Mouse (Mus musculus): Measurements from ENCODE around the gene Traf3. TPM values are rescaled to one million over a fixed set of nuclear protein-coding genes. Genes with fewer than 3 reads are reported as not detected.

Gene Traf3
- total RNA-seq, 2 experiments from 2014 or later: 9.9 to 21.2 TPM

DNA sequence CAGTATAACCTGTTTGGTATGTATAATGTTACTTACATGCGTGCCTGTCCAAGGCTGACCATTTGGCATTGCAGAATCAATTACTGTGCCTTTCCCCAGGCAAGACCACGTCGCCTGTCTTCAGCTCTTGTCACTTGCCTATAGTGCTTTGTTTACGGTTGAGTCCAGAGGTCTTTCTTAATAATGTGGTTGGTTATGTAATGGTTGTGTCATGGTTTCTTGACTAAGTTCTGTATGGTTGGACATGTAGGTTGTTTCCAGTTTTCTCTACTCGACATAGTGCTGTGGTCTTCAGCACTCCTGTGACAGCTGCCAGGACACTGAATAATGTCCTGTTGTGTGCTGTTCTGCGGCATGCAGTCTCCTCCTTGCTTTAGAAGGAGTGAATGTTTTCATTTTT, 26.6 kb downstream of the Traf3 start:
- peak; percentile 90 for ATAC-seq (ENCODE audit: poor library complexity, severe bottlenecking)

- ATAC-seq (ENCODE audit: poor library complexity, severe bottlenecking): peak; percentile 16
Measured at GRCm38 (mm10) chr12:111193331-111193730, 27.2 kb downstream of the Traf3 start.

DNA sequence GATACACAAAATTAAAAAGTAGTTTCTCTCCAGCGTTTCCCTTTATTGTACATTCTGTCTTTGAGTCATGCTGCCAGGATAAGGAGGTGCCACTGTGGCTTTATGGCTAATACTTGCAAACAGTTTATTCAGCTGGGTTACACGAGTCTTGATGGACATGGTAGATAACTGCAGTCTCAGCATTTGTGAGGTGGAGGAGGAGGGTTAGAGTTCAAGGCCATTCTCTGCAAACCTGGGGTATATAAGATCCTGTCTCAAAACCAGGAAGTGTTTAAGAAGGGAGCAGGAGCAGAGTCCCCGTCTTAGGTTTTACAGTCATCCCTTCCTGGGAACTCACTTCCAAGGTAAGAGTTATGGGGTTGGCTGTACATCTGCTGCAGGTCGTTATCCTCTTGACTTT, 30.4 kb downstream of the Traf3 start:
- no peak for ATAC-seq (ENCODE audit: poor library complexity, severe bottlenecking)

DNA sequence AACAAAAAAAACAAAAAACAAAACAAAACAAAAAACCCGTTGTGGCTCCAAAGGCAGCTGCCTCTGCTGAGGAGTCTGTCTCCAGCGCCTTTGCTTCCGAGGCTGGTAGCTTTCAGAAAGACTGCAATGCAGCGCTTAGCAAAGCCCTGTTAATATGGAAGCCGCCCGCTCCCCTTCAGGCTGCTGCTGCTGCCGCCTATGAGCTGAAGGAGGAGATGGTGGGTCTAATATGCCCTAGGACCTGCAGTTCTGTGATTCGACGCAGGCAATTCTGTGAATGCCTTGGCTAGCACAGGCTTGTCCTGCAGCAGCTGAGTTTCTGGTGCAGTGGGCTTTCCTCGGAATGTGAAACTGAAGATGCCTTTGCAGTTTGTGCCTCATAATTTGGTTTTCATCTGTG, 36.9 kb downstream of the Traf3 start:
- ATAC-seq (ENCODE audit: poor library complexity, severe bottlenecking): no peak

- ATAC-seq (ENCODE audit: poor library complexity, severe bottlenecking): no peak
Measured at GRCm38 (mm10) chr12:111203945-111204344, 37.8 kb downstream of the Traf3 start.

DNA sequence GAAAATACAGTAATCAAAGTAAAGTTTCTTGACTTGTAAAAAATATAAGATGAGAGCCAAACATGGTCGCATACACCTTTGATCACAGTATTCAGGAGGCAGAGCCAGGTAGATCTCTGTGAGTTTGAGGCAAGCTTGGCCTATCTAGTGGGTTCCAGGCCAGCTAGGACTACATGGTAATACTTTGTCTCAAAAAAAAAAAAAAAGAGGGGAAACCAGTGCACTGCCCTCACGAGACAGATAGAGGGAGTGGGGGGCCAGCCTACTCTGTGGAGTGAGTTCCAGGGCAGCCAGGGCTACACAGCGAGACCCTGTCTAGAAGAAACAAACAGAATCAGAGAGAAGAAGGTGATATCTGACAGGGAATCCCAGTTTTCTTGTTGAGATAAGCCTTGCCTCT, 41.5 kb downstream of the Traf3 start:
- ATAC-seq (ENCODE audit: poor library complexity, severe bottlenecking): no peak

GRCm38 (mm10) chr12:111211729-111212128, 45.6 kb downstream of the Traf3 start:
- ATAC-seq (ENCODE audit: poor library complexity, severe bottlenecking): no peak

GRCm38 (mm10) chr12:111218867-111219266, 52.7 kb downstream of the Traf3 start:
- no peak for ATAC-seq (ENCODE audit: poor library complexity, severe bottlenecking)

DNA sequence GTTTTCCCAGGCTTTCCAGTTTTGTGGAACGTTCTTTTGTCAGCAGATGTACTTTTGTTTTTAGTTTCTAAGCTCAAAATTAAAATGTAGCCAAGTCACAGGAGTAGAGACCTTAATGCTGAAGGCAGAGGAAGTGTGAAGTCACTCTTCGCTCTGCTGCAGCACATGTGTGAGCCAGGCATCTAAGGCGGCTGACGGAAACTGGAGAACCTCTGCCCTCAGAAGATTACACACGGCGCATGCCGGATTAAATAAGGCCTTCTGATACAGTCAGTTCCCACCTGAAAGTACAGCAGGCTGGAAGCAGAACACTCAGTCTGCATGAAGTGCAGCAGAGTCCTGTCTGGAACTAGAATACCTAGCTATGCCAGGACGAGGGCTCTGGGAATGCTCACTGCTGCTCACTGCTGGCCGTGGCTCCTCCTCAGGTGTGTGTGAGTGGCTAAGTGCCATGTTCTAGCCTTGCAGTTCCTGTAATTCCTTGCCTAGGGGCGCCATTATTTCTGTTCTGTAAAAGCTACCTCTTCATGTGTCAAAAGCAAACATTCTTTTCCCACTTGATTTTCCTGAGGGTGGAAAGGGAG, 59.1 kb downstream of the Traf3 start:
- ATAC-seq (ENCODE audit: poor library complexity, severe bottlenecking): no peak

DNA sequence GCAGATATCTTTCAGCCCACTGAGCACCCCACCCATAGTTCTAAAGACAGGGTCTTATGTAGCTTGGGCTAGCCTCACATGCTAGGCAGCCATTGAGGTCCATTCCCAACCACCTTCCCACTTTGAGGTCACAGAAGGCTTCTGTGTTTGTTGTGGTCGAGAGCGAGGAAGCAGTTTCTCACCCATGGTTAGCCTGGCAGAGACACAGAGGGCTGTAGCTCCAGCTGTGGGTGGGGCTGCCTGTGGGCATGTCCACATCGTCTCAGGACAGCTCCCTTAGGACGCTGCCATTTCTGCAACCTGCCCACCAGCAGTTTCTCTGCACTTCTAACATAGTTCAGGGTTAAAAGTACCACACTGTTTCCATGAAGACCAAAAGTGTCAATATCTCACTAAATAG, 61.2 kb downstream of the Traf3 start:
- ATAC-seq (ENCODE audit: poor library complexity, severe bottlenecking): 0 out of 2 replicates have a peak, but pooled peaks have one; percentile 33

GRCm38 (mm10) chr12:111228488-111228887, 62.3 kb downstream of the Traf3 start:
- no peak for ATAC-seq (ENCODE audit: poor library complexity, severe bottlenecking)

GRCm38 (mm10) chr12:111230793-111231192, 64.6 kb downstream of the Traf3 start:
- ATAC-seq (ENCODE audit: poor library complexity, severe bottlenecking): peak; percentile 77

- no peak for ATAC-seq (ENCODE audit: poor library complexity, severe bottlenecking)
Measured at GRCm38 (mm10) chr12:111233798-111234197, 67.6 kb downstream of the Traf3 start.

DNA sequence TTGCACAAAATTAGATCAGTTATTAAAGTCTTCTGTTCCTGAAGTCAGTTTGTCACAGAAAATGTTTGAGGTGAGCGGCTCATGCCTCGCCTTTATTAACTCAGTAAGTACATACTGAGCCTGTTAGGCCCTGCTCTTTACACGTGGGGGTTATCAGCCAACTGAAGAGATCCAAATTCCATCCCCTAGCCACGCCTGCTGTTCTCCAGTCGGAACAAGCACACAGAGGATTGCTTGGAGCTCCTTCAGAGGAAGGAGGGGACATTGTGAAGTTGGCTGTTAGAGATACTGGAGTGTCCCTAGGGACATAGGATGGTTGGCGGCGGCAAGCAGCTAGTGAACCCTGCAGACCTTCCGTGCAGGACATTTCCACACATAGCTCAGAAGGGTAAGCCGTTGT, 68.2 kb downstream of the Traf3 start:
- peak; percentile 52; the same call in 1 of the 2 replicates for ATAC-seq (ENCODE audit: poor library complexity, severe bottlenecking)

DNA sequence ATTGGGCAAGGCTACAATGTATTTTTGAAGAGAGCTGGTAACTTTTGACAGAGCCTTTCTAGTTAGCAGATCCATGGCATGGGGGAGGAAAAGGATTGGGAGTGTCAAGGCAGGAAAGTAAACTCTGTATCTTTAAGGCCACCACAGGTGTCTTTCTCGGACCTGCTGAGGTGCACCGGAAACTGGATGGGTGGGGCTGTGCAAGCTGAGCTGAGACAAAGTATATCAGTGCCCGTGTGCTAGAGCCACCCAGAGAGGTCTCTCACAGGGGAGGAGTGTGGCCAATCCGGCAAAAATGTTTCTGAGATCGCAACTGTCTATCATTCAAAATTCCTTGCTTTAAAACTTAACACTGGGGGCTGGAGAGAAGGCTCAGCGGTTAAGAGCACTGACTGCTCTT, 69.5 kb downstream of the Traf3 start:
- no peak for ATAC-seq (ENCODE audit: poor library complexity, severe bottlenecking)

DNA sequence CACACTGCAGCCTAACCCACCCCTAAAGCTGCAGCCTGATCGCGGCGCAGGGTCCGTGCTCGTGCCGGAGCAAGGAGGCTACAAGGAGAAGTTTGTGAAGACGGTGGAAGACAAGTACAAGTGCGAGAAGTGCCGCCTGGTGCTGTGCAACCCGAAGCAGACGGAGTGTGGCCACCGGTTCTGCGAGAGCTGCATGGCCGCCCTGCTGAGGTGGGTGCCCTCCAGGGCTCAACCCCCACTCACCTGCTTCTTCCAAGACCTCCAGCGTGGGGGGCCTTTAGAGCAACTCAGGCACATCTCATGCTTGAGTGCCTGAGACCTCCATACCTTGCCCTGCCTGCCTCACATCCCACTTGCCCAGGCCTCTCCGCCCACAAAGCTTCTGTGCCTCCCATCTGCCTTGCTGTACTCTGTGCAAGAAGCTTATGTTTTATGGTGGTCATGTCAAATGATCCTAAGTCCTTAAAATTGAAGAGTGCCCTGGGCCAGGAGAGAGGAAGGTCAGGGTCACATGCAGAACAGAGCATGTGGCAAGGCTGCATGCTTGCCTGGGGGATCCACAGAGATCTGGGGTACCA, 71.5 kb downstream of the Traf3 start:
- no peak for ATAC-seq (ENCODE audit: poor library complexity, severe bottlenecking)

- ATAC-seq (ENCODE audit: poor library complexity, severe bottlenecking): no peak
Measured at GRCm38 (mm10) chr12:111238345-111238744, 72.2 kb downstream of the Traf3 start.

- ATAC-seq (ENCODE audit: poor library complexity, severe bottlenecking): no peak
Measured at GRCm38 (mm10) chr12:111238778-111239177, 72.6 kb downstream of the Traf3 start.

DNA sequence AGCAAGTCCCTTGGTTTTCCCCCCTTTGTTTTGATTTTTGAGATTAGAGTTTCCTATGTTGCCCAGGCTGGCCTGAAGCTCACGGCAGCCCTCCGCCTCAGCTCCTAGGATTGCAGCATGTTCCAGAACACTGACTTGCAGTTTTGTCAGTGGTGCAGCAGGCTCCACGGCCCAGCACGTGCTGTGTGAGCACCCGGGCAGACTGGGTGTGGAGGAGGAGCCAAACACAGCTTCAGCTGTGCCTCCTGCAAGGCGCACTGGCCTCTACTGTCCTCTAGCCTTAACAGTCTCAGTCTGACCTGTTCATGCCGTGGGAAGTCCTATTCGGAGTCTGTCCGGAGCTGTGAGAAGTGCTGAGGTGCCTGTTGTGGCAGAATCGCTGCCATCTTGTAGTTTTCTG, 73.8 kb downstream of the Traf3 start:
- no peak for ATAC-seq (ENCODE audit: poor library complexity, severe bottlenecking)

DNA sequence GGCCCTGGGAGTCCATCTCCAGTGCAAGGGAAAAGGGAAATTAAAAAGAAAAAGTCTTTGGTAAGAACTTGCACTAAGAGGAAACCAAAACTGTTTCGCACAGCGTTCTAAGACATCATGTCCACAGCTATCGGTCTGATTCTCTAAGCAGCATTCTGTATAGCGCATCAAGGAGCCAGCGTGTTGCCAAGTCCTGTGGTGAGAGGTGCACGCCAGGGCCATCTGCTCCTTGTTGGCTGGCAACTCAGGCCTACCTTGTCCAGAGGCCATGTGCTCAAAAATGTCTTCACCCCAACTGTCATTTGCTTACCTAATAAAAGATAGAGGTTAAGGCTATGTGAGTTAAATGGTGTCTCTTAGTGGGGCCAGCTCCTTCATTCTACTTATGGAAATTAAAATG, 75.7 kb downstream of the Traf3 start:
- ATAC-seq (ENCODE audit: poor library complexity, severe bottlenecking): no peak

DNA sequence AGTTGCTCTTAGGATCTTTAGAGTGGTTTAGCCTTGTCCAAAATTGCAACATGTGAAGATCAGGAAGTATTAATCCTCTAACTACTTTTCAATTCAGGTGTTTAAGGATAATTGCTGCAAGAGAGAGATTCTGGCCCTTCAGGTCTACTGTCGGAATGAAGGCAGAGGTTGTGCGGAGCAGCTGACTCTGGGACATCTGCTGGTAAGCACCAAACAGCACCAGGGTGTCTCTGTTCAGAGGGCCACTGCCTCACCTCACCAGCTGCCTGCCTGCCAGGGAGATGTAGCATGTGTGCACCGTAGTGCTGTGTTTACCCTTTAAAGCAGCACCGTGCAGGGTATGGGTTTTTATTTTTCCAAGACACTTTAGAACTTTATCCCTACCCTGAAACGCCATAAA, 76.2 kb downstream of the Traf3 start:
- ATAC-seq (ENCODE audit: poor library complexity, severe bottlenecking): no peak

- ATAC-seq (ENCODE audit: poor library complexity, severe bottlenecking): no peak
Measured at GRCm38 (mm10) chr12:111243733-111244132, 77.6 kb downstream of the Traf3 start.

GRCm38 (mm10) chr12:111245070-111245469, 78.9 kb downstream of the Traf3 start:
- ATAC-seq (ENCODE audit: poor library complexity, severe bottlenecking): no peak
